Mouse (Mus musculus): Measurements from ENCODE around the gene Lamtor4.

GRCm38 (mm10) chr5:138241511-138241910 lies 13.8 kb upstream of the Lamtor4 start:
- TF ChIP-seq ZC3H11A (IDR thresholded peaks at IDR 0.05; ENCODE audit: borderline replicate concordance, low read depth, low read length) = no peak
- TF ChIP-seq CHD2 (IDR thresholded peaks at IDR 0.05; ENCODE audit: low read depth, low read length) = no peak
- TF ChIP-seq ZNF384 (IDR thresholded peaks at IDR 0.05; ENCODE audit: low read depth, low read length) = no peak
- no peak for TF ChIP-seq HCFC1 (IDR thresholded peaks at IDR 0.05; ENCODE audit: borderline replicate concordance, insufficient read depth, low read length)
- TF ChIP-seq MAFK (IDR thresholded peaks at IDR 0.05; ENCODE audit: insufficient read depth, low read depth, low read length) = no peak
